Mouse (Mus musculus) thymus, postnatal 0 days (tissue): ENCODE data around the gene Ptprt. TPM values are rescaled to one million over a fixed set of nuclear protein-coding genes. Genes with fewer than 3 reads are reported as not detected.
"Not testable (repeated sequence)": the region's sequence is repeated elsewhere in the genome, so short reads cannot be mapped to it uniquely, and the experiment has no call there.

ENCODE experiments used
- DNase-seq: peaks from one replicate; pipeline ENCODE4 v3.0.0-alpha.2; 2015; ENCODE audit warnings: low spot score
- polyA plus RNA-seq: library from polyadenylated mRNA; unstranded; fragments of >200 nt; fragmentation: Nextera tagmentation; extraction: Ambion mirVana; gene quantifications from 2 replicates; pipeline ENCODE4 v1.2.1, GENCODE M21; 2015

Gene Ptprt
- polyA plus RNA-seq, 1 experiment from 2014 or later, result 1.7 TPM

DNA sequence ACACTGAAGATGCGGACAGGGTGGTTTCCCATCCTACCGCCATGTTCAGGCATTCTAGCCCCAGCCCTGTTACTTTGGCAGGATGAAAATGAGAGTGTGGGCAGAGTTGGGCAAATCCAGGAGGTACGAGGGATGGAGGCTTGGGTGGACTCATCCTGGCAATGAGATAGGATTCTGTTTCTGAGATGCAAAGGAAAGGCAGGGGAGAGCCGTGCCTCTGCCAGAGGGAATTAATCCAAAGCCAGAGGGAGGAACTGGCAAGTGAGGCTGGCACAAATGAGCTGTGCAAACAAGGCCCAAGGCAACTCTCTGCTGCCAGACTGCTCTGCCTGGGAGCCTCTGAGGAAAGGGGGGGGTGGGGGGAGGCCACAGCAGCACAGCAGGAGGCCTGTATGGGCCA, 441.4 kb downstream of the Ptprt start:
- no peak for DNase-seq

GRCm38 (mm10) chr2:162217896-162218295, 443.1 kb downstream of the Ptprt start:
- no peak for DNase-seq

DNA sequence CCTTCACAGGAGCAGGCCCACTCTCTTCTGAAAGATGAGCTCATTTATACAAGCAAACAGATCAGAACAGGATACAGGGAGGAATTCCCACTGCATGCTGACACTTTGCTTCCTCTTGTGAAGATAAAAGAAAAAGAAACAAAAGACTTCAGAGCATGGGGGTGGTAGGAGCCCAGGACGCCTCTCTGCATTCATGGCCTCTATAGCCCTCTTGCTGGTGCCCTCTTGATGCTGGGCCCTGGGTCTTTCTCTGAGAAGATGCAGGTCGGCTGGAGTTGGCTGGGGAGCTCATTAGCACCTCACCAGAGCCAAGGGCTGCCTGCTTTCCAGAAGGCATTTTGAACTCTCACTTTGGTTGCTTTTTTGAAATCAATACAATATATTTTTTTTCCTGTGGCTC, 448.6 kb downstream of the Ptprt start:
- DNase-seq, result no peak

DNA sequence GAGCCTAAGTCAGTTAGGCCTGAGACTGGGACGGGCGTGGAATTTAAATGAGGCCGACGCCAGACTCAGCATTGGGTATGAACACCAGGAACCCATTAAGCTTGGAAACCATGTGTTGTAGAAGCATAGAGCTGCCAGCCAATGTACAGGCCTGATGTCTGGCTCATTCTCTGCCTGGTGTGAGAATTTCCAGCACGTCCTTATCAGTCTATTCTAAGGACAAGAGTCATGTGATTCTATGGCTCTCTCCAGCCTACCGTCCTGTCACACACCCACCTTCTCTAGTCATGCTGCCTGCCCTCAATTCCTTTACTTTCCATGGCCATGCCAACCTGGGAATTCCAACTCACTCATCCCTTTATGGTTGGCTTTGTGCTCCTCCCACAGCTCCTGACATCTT, 450.4 kb downstream of the Ptprt start:
- no peak for DNase-seq

DNA sequence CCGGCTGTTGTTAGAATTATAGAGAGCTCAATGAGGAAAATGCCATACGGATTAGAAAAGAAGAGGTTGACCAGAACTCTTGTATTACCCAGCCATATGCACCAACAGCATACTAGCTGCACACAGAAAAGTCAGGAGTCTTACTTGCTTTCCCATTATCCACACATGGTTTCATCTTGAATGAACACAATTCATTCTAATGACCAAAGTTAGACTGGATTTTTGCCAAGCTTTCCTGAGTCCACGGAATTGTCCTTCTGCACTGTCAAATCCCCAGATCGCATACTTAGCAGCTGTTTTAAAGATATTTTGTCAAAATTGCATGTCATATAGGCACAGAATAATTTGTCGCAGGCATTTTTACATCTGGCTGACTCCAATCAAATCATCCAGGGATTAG, 463.6 kb downstream of the Ptprt start:
- no peak for DNase-seq

DNA sequence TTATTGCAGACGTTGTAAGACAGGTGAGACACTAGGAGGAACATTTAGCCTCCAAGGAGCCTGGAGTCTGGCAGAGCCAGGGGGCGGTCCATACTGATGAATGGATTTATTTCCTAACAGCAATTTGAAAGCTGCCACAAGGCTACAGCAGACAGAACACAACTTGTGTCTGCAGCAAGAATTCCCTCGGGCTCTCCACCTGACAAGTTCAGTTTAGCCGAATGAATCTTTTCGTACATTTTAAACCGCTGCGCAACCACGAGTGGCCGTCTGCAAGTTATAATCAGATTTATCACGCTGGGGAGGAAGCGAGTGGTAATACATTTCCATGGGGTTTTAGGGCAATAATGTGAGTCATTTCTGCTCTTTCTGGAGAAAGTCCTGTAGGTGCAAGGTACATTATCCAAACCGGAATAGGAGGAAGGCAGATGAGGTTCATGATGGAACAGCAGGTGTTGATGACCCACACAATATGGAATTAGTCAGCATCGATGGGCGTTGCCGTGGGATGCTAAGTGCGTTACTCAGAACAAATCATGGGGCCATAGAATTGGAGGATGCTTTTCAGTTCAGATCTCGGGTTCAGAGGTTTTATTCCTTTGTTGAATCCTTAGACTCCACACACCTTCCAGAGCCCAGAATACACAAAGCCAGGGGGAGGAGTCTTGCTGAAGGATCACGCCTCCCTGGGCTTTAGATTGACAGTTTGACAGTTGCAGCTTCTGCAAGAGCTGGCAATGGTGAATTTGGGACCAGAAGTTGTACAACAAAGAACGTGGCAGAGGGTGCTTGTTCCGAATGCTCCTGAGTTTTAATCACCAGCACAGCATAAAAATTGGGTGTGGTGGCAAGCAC, 478.1 kb downstream of the Ptprt start:
- DNase-seq, result no peak

DNA sequence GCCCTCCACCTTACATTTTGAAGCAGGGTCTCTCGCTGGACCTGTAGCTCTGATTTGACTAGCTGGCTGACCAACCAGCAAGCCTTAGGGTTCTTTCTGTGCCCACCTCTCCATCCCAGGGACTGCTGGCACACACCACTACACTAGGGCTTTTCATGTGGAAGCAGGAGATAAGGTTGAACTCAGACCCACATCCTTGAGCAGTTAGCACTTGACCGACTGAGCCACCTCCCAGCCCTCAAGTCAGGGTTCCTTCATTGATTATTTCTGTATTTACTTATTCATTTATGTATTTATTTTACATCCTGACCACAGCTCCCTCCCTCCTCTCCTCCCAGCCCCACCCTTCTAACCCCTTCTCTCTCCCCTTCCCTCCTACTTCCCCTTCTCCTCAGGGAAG, 479.1 kb downstream of the Ptprt start:
- no peak for DNase-seq

DNA sequence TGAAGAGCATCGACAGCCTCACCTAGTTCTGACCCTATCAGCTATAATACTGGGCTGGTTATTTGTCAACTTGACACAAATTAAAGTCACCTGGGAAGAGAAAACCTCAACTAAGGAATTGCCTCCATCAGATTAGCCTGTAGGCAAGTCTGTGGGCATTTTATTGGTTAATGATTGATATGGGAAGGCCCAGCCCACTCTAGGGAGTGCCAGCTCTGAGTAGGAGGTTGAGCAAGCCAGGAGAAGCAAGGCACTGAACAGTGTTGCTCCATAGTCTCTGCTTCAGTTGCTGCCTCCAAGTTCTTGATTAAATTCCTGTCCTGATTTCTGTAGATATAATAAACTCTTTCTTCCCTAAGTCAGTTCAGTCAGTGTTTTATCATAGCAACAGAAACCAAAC, 488.4 kb downstream of the Ptprt start:
- DNase-seq, result no peak

- DNase-seq, result no peak
These were observed 519.0 kb downstream of the Ptprt start for GRCm38 (mm10) chr2:162141845-162142411.

DNA sequence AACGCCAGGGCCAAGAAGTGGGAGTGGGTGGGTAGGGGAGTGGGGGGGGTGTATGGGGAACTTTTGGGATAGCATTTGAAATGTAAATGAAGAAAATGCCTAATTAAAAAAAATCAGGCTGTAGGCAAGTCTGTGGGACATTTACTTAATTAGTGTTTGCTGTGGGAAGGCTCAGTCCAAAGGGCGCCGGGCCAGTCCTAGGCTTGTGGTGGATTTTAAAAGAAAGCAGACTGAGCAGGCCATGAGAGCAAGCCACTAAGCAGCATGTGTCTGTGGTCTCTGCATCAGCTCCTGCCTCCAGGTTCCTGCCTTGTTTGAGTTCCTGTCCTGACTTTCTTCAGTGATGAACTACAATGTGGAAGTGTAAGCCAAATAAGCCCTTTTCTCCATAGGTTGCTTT, 524.8 kb downstream of the Ptprt start:
- DNase-seq, result not testable (repeated sequence)

GRCm38 (mm10) chr2:162131607-162132304, 529.2 kb downstream of the Ptprt start:
- DNase-seq, result no peak

- DNase-seq, result no peak
These were observed 531.1 kb downstream of the Ptprt start for GRCm38 (mm10) chr2:162129896-162130295.

DNA sequence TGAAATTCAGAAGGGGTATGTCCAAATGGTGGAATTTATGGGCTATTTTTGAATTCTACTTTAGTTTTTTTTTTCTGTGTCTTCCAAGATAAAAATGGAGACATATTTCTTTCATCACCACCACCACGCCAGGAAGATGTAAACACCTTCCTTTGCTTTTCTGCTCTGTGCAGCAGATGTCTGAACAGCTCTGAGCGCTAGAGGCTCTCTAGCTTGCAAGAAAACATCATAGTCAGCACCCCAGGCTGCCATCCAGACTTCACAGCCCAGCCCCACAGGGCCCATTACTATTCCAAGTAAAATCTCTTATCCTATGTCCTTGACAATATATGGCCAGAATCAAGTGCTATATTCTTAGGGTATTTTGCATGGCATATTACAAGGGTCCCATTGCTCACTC, 542.9 kb downstream of the Ptprt start:
- no peak for DNase-seq

DNA sequence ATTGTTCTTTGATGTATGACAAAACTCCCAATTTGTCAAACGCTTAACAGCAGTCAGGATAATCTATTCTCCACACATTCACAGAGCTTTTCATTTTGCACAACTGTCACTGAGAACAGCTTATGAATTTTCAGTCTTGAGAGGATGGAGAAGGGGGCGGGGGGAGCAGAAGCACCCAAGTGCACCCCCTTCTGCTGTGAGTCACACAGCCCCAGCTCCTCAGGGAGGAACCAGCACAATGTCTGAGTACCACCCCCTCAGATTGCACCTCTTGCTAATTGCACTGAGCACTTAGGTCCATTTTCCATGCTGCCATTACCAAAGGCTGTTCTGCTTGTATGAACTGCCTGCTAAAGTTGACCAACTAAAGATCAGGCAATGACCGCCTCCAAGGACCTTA, 578.6 kb downstream of the Ptprt start:
- DNase-seq, result no peak

DNA sequence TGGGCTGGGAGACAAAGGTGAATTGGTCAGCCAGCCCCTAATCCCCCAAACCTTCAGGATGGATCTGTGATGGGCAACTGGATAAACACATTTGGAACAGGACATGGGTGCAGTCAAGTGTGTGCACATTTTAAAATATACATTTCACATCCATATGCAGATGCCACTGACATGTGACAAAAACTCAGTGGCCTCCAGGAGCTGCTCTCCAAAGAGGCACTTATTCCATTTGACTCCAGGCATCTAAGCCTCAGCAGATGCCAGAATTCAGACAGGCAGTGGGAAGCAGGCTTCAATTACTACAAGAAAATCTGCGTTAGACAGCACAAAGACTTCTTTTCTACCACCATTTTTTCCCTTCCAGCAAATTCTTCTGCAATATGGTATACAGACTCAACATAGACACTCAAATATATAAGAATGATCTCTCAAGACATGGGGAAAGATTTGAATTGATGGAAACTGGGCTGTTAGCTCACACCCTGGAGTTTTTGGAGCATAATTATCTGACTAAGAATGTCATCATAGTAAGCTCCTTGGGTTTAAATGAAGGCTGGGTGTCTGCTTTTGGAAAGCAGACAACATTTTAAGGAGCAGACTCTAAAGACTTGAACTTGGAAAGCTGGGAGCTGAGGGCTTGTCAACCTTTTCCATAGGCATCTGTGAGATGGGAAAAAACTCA, 580.1 kb downstream of the Ptprt start:
- DNase-seq, result no peak

- DNase-seq, result no peak
These were observed 582.2 kb downstream of the Ptprt start for GRCm38 (mm10) chr2:162078571-162079280.

DNA sequence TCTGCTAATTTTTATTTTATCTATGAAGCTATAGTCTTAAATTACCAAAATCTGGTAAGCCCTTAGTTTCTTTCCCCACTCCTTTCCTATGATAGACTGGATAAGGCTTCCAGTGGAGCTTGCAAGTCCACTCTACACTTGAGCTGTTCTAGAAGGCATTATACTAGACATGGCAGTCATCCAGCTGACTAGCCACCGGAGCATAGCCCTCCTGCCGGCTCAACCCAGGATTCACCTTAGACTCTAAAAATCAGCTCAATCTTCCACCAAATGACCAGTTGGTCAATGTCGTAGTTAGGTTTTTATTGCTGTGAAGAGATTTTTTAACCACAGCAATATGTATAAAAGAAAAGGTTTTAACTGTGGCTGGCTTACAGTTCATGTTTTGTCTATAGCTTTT, 608.1 kb downstream of the Ptprt start:
- no peak for DNase-seq

GRCm38 (mm10) chr2:162050198-162050597, 610.7 kb downstream of the Ptprt start:
- no peak for DNase-seq

GRCm38 (mm10) chr2:162035615-162036014, 625.3 kb downstream of the Ptprt start:
- DNase-seq, result no peak

- no peak for DNase-seq
These were observed 629.3 kb downstream of the Ptprt start for GRCm38 (mm10) chr2:162031636-162032035.

GRCm38 (mm10) chr2:162001016-162001415, 659.9 kb downstream of the Ptprt start:
- DNase-seq, result no peak
